Mouse (Mus musculus): ENCODE data around the gene Arhgef3. TPM values are rescaled to one million over a fixed set of nuclear protein-coding genes. Genes with fewer than 3 reads are reported as not detected.
"Not testable (repeated sequence)": the region's sequence is repeated elsewhere in the genome, so short reads cannot be mapped to it uniquely, and the experiment has no call there.

The Arhgef3 gene
- total RNA-seq, 2 experiments from 2014 or later, result 25.3 to 45.5 TPM

DNA sequence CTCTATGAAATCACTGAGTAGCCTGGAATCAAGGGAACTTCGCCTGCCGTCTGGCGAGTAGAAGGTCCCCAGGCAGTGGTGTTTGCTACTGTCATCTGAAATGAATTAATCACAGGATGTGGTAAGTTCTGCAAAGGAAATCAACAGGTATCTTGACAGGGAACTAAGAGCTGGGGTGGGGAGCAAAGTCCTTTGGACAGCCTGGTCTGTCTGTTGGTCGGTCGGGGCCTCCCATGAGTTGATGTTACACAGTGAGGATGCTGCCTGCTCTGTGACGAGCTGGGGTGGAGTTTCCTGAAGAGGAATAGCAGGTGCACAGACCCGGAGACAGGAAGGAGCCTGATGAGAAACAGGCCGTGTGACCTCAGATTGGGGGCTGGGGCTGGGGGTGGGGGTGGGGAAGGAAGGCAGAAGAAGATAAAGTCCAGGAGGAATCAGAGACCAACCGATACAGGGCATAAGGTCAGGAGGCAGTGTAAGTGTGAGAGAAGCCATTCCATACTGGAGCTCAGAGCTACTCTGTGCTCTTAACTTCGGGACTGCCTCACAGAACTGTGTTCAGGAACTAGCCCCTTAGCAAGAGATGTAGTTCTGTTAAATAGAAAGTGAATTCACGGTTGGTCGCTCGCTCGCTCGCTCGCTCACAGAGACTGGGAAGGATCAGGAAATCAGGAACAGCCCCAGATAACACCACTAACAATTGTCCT is 114.9 kb downstream of the Arhgef3 start:
- no peak for DNase-seq (ENCODE audit: low spot score in 2 of 2)

GRCm38 (mm10) chr14:27230262-27231022 is 115.7 kb downstream of the Arhgef3 start:
- DNase-seq (ENCODE audit: low spot score in 2 of 2), result no peak

DNA sequence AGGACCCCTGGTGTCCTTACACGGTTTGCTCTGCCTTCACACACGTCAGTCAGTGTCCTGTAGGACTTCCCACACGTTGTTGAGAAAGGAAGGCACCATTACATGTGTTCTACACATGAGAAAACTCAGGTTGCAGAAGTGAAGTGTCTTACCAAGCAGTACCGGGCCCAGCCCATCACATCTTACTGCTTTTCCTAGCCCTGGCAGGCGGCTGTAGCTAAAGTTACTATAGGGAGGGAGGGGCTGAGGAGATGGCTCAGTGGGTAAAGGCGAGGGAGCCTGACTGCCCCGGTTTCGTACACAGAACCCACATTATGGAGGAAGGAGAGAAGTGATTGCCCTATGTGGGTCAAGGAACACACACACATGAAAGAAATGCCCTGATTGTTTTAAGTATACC is 116.8 kb downstream of the Arhgef3 start:
- DNase-seq (ENCODE audit: low spot score in 2 of 2), result no peak

DNA sequence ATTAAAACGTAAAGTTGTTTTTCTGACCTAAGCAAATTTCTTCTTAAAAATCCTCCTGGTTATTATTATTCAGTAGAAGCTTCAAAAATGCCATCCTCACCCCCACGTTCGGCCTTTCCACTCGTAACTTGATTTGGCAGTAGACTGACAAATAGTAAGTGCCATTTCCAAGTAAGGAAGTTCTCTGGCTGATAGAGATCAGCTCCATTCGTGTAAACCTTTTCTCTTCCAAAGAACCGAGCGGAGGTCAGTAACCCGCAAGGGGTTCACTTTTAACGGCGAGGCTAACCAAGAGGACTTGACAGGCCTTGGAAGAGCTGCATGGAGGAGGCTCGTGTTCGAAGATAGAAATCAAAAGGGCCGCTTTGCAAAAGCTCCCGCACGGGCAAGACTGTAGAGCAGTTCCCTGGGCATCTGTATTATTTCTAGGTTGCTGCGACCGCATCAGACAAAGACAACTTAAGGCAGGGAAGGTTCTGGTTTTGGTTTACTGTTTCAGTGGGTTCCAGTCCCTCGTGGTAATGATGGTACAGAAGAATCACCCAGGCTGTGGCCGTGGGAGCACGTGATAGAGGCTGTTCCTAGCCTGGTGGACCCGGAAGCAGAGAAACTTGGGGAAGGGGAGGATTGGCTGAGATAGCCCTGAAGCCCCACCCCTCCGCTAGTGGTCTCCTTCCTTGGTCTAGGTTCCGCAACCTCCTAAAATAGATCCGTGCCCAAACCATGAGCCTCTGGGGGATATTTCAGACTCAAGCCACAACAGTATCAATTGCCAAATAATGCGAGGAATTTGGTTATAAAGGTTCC is 117.5 kb downstream of the Arhgef3 start:
- no peak for DNase-seq (ENCODE audit: low spot score in 2 of 2)

GRCm38 (mm10) chr14:27233056-27233455 is 118.4 kb downstream of the Arhgef3 start:
- DNase-seq (ENCODE audit: low spot score in 2 of 2), result no peak

DNA sequence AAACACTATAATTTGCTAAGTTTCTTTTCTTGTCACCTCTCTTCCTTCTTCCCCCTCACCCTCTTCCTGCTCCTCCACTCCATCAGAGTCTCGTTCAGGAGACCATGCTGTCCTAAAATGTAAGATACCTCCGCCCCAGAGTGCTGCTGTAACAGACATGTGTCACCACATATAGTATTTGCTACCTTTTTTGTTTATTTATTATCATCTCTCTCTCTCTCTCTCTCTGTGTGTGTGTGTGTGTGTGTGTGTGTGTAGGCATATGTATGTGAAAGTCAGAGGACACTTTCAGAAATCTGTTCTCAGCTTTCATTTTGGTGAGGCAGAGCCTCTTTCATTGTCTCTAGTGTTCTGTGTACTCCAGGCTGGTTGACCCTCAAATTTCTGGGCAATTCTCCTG is 119.0 kb downstream of the Arhgef3 start:
- DNase-seq (ENCODE audit: low spot score in 2 of 2), result no peak

- DNase-seq (ENCODE audit: low spot score in 2 of 2), result no peak
Observed at GRCm38 (mm10) chr14:27234270-27234840, 119.7 kb downstream of the Arhgef3 start.

- no peak for DNase-seq (ENCODE audit: low spot score in 2 of 2)
Observed at GRCm38 (mm10) chr14:27235897-27236553, 121.3 kb downstream of the Arhgef3 start.

- DNase-seq (ENCODE audit: low spot score in 2 of 2), result peak in 1 of 2 experiments; percentile 37
Observed at GRCm38 (mm10) chr14:27237522-27238187, 123.0 kb downstream of the Arhgef3 start.

- no peak for DNase-seq (ENCODE audit: low spot score in 2 of 2)
Observed at GRCm38 (mm10) chr14:27238600-27239118, 124.0 kb downstream of the Arhgef3 start.

DNA sequence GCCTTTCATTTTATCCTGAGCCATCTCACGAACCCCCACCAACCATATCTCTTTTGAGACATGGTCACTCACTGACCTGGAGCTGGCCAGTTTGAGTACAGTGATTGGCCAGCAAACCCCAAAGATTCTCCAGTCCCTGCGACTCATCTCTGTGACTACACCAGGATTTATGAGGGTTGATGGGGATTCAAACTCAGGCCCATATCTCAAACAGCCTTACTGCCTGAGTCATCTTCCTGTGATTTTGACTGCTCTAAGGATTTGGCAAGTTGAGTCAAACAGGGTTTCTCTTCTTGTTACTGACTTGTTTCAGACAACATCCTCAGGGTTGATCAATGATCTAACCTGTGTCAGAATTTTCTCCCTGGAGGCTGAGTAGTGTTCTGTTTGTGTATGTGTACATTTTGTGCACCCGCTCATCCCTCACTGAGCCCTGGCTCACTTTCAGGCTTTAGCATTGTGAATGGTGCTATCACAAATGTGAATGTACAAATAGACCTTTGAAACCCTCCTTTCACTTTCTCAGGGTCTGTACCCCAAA is 124.9 kb downstream of the Arhgef3 start:
- DNase-seq (ENCODE audit: low spot score in 2 of 2), result no peak

- DNase-seq (ENCODE audit: low spot score in 2 of 2), result no peak
Observed at GRCm38 (mm10) chr14:27242253-27242652, 127.6 kb downstream of the Arhgef3 start.

DNA sequence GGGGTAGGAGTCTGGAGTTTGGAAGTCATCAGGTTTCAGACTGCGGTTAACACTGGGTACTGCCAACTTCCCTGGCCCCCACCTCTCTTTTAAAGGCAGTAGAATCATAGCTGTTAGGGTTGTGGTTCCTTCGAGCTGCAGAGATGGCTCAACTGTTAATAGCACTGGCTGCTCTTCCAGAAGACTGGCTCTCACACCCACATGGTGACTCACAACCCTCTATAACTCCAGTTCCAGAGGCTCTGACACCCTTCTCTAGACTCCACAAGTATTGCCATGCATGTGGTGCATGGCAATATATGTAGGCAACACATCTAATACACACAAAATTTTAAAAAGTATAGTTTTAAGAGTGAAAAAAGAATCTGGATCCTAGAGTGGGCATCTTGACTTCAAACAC is 128.1 kb downstream of the Arhgef3 start:
- DNase-seq (ENCODE audit: low spot score in 2 of 2), result no peak

DNA sequence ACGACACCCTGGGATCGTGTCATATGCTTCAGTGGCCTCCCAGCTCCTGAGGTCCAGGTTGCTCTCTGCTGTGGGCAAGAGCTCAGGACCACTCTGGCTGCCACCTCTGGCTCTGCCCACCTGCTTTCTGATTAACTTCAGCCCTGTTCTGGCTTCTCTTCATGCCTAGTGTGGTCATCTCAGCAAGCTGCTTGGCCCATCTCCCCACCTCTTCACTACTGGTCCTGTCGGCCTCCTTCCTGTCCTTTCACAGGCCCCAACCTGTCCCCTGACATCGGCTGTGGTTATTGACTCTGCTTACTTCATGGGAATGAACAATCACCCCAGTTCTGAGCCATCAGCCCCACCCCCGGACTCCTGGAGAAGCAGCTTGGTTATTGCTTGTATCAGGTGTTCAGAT is 128.9 kb downstream of the Arhgef3 start:
- DNase-seq (ENCODE audit: low spot score in 2 of 2), result no peak

- no peak for DNase-seq (ENCODE audit: low spot score in 2 of 2)
Observed at GRCm38 (mm10) chr14:27244898-27245297, 130.2 kb downstream of the Arhgef3 start.

GRCm38 (mm10) chr14:27246424-27246823 is 131.7 kb downstream of the Arhgef3 start:
- no peak for DNase-seq (ENCODE audit: low spot score in 2 of 2)

DNA sequence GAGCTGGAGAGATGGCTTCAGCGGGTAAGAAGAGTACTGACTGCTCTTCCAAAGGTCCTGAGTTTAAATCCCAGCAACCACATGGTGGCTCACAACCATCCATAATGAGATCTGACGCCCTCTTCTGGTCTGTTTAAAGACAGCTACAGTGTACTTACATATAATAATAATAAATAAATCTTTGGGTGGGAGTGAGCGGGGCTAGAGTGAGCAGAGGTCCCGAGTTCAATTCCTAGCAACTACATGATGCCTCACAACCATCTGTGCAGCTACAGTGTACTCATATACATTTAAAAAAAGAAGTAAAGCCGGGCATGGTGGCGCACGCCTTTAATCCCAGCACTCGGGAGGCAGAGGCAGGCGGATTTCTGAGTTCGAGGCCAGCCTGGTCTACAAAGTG is 132.2 kb downstream of the Arhgef3 start:
- DNase-seq (ENCODE audit: low spot score in 2 of 2), result not testable (repeated sequence)

GRCm38 (mm10) chr14:27249121-27249520 is 134.4 kb downstream of the Arhgef3 start:
- DNase-seq (ENCODE audit: low spot score in 2 of 2), result no peak

- no peak for DNase-seq (ENCODE audit: low spot score in 2 of 2)
Observed at GRCm38 (mm10) chr14:27250281-27250789, 135.6 kb downstream of the Arhgef3 start.

- no peak for DNase-seq (ENCODE audit: low spot score in 2 of 2)
Observed at GRCm38 (mm10) chr14:27253391-27253790, 138.7 kb downstream of the Arhgef3 start.

All from adrenal gland, adult 18-20 months (tissue).